Mouse (Mus musculus): ENCODE results near the gene Plin3. TPM values are rescaled to one million over a fixed set of nuclear protein-coding genes. Genes with fewer than 3 reads are reported as not detected.

Gene Plin3
- 6.6 and 7.6 TPM in 2 replicates for total RNA-seq (2012; rRNA removed)
- polyA plus RNA-seq (2012; ENCODE audit: insufficient read depth in 1 of 2, insufficient read length in 2 of 2, low read depth in 1 of 2, low replicate concordance in 2 of 2, missing spikeins in 1 of 2), result 10 to 100 TPM in 1 of 2 experiments, not detected in 1; 13.1 TPM

DNA sequence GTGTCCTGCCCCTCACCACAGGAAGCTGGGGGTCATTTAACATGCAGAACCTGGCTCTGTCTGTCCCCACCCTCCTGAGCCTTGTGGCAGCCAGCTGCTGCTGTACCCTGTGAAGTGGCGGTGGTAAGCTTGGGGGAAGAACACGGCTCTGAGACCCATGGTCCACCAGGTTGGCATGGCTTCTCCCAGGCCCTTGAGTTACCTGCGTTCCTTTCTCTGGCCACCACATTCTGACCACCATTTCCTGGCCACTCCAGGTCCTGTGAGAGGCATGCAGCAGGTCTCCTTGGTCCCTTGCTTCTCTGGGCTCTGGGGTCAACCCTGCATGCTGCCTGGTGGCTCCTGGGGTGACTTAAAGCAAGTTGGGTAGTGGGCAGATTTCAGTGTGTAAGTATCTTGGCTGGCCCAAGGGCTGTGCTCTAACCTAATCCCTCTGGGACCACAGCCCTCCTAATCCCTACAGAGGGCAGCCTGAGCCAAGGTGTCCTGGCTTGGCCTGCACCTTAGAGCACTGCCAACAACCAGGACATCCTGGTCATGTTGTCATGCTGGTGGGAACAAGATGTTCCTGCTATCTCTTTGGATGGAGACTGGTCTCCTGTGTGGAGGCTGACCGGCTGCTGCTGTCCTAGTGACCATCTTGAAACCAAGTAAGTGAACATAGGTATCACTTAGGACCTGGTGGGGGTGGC lies at the start of gene Plin3:
Gene Plin3, minus strand, starts transcription at position 343 of the 692 bp plus-strand sequence.
- H3K4me1 ChIP-seq (ENCODE audit: control insufficient read depth in 1 of 2, insufficient read depth in 2 of 2, low read length in 2 of 2), result peaks cover 6 to 24% of the 10 kb centered on the region in 2 experiments; a peak in 3 of 4 replicates
- H3K9me3 ChIP-seq (replicated peaks; ENCODE audit: insufficient read depth, low read length), result no peaks in the 10 kb centered on the region
- no peak within 1 kb of the TSS; a peak in 1 of 4 replicates for H3K4me3 ChIP-seq (ENCODE audit: control insufficient read depth in 1 of 2, insufficient read depth in 1 of 2, low read depth in 2 of 2, low read length in 2 of 2)
- DNase-seq (ENCODE audit: low read depth, low spot score), result no peak
- H3K27ac ChIP-seq (ENCODE audit: control insufficient read depth, low read depth, low read length), result peak within 1 kb of the TSS; percentile 88
- peak within 1 kb of the TSS; percentile 80 for H3K9ac ChIP-seq (ENCODE audit: control insufficient read depth, low read depth, low read length, poor library complexity, severe bottlenecking)
- H3K27me3 ChIP-seq (ENCODE audit: control insufficient read depth in 1 of 2, insufficient read depth in 2 of 2, low read length in 2 of 2), result no peaks in the 10 kb centered on the region
- peaks cover 0 to 16% of the 10 kb centered on the region in 2 experiments; a peak in 2 of 4 replicates for H3K36me3 ChIP-seq (ENCODE audit: control insufficient read depth in 1 of 2, insufficient read depth in 2 of 2, low read length in 2 of 2)
- no peak for TF ChIP-seq TAL1 (IDR thresholded peaks at IDR 0.05; ENCODE audit: low read length)
- no peak for TF ChIP-seq HCFC1 (IDR thresholded peaks at IDR 0.05; ENCODE audit: low read depth, low read length)
- TF ChIP-seq ZMIZ1 (IDR thresholded peaks at IDR 0.05; ENCODE audit: low read depth, low read length), result no peak
- TF ChIP-seq GABPA (IDR thresholded peaks at IDR 0.05; ENCODE audit: low read depth, low read length), result no peak
- TF ChIP-seq UBTF (IDR thresholded peaks at IDR 0.05; ENCODE audit: borderline replicate concordance, insufficient read depth, low read depth, low read length), result no peak
- no peaks in the 10 kb centered on the region; the same call in 1 of the 2 replicates for H3K79me2 ChIP-seq (ENCODE audit: control insufficient read depth, insufficient read depth, low read length, poor library complexity)

- H3K4me3 ChIP-seq (ENCODE audit: control insufficient read depth in 1 of 2, insufficient read depth in 1 of 2, low read depth in 2 of 2, low read length in 2 of 2), result no peak overlapping the region
- no peak overlapping the region for H3K9ac ChIP-seq (ENCODE audit: control insufficient read depth, low read depth, low read length, poor library complexity, severe bottlenecking)
- H3K4me1 ChIP-seq (ENCODE audit: control insufficient read depth in 1 of 2, insufficient read depth in 2 of 2, low read length in 2 of 2), result peaks cover 3 to 8% of the 10 kb centered on the region in 2 experiments
- no peak overlapping the region for H3K27ac ChIP-seq (ENCODE audit: control insufficient read depth, low read depth, low read length)
- no peaks in the 10 kb centered on the region for H3K27me3 ChIP-seq (ENCODE audit: control insufficient read depth in 1 of 2, insufficient read depth in 2 of 2, low read length in 2 of 2)
- peaks cover 3% of the 10 kb centered on the region for H3K79me2 ChIP-seq (ENCODE audit: control insufficient read depth, insufficient read depth, low read length, poor library complexity)
- no peaks in the 10 kb centered on the region for H3K9me3 ChIP-seq (replicated peaks; ENCODE audit: insufficient read depth, low read length)
- TF ChIP-seq GABPA (IDR thresholded peaks at IDR 0.05; ENCODE audit: low read depth, low read length) (no peak), EP300 (IDR thresholded peaks at IDR 0.05; ENCODE audit: low read depth in 1 of 2, low read length in 2 of 2) (no peak)
- DNase-seq (ENCODE audit: low read depth, low spot score), result no peak
- H3K36me3 ChIP-seq (ENCODE audit: control insufficient read depth in 1 of 2, insufficient read depth in 2 of 2, low read length in 2 of 2), result peaks cover 0 to 4% of the 10 kb centered on the region in 2 experiments; a peak in 2 of 4 replicates
Observed at GRCm38 (mm10) chr17:56340717-56341116, 48.0 kb upstream of the Plin3 start.

DNA sequence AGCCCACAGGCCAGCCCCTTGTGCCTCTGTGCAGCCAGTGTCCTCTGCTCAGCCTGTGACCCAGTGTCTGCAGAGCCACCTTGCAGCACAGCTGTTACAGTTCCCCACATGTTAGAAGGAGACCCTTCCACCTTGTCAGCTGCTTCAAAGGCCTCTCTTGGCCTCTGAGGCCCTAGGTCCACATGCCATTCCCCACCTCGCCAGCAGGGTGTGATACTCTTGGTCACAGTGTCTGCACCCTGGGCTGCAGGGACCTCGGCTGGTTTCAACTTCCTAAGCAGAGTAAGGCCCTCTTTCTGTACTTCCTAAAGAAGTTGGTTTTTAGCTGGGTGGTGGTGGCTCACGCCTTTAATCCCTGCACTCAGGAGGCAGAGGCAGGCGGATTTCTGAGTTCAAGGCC lies 46.2 kb upstream of the Plin3 start:
- peaks cover 3 to 8% of the 10 kb centered on the region in 2 experiments for H3K4me1 ChIP-seq (ENCODE audit: control insufficient read depth in 1 of 2, insufficient read depth in 2 of 2, low read length in 2 of 2)
- H3K27me3 ChIP-seq (ENCODE audit: control insufficient read depth in 1 of 2, insufficient read depth in 2 of 2, low read length in 2 of 2), result no peaks in the 10 kb centered on the region
- no peaks in the 10 kb centered on the region for H3K9me3 ChIP-seq (replicated peaks; ENCODE audit: insufficient read depth, low read length)
- H3K79me2 ChIP-seq (ENCODE audit: control insufficient read depth, insufficient read depth, low read length, poor library complexity), result peaks cover 3% of the 10 kb centered on the region
- no peak overlapping the region for H3K4me3 ChIP-seq (ENCODE audit: control insufficient read depth in 1 of 2, insufficient read depth in 1 of 2, low read depth in 2 of 2, low read length in 2 of 2)
- DNase-seq (ENCODE audit: low read depth, low spot score), result peak; percentile 61
- no peak overlapping the region for H3K27ac ChIP-seq (ENCODE audit: control insufficient read depth, low read depth, low read length)
- H3K36me3 ChIP-seq (ENCODE audit: control insufficient read depth in 1 of 2, insufficient read depth in 2 of 2, low read length in 2 of 2), result peaks cover 0 to 4% of the 10 kb centered on the region in 2 experiments; a peak in 2 of 4 replicates
- H3K9ac ChIP-seq (ENCODE audit: control insufficient read depth, low read depth, low read length, poor library complexity, severe bottlenecking), result no peak overlapping the region
- TF ChIP-seq CTCF (IDR thresholded peaks at IDR 0.05 in 2 of 3, conservative IDR thresholded peaks at IDR 0.05 in 1 of 3; ENCODE audit: control insufficient read depth in 1 of 3, insufficient read depth in 1 of 3, low read depth in 2 of 3, low read length in 3 of 3, poor library complexity in 1 of 3, severe bottlenecking in 1 of 3) (peak; percentile 52 to 65 (median 55)), POLR2AphosphoS2 (IDR thresholded peaks at IDR 0.05; ENCODE audit: low read length) (no peak), SMC3 (IDR thresholded peaks at IDR 0.05; ENCODE audit: low read depth, low read length) (peak; percentile 36; the same call in 1 of the 2 replicates)

Data from MEL (cell line).